Mouse (Mus musculus) cerebellum, adult 8-10 months (tissue): ENCODE data around the gene Jade2.

ENCODE experiments used
- DNase-seq: peaks from one replicate; pipeline ENCODE4 v3.0.0; 2022

Gene Jade2

DNA sequence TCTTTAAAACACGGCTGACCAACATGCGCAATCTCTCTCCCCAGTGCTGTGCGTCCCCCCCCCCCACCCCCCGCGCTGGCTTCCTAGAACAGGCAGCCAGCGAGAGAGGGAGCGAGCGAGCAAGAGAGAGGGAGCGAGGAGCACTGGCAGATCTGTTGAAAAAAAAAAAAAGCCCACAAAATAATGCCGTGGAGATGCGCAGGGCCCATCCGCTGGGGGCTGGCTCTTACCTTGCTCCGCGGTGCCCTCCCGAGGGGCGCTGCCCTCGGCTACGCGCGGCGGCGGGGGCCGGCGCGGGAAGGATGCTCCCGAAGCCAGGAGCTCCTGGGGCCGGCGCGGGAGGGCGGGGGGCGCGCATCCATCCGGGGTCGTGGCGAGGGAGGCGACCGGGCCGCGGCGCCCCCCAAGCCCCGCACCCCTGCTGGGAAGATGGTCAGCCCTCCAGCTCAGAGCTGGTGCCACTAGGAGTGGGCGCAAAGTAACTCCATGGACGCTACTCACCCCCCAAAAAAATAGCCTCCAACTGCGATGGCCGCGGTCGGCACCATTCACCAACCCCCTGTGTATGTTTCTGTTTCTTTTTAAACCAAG, at the start of gene Jade2:
Gene Jade2, minus strand, starts transcription at position 573 of the 591 bp plus-strand sequence.
- peak; percentile 73 for DNase-seq

DNA sequence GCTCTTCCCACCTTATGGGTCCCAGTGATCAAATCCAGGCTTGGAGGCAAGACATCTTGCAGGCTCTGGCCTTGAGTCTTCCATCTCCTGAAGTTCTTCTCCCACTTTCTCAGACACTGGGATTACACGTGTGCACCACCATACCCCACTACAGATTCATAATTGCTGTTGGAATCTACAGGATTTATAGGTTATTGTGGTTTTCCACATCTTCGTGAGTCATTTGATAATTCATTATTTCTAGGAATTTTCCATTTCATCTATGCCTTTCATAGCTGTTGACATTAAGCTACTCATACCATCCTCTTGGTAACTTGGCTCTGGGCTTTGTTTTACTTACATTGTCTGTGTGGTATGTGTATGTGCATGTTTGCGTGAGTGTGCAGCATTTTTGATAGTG, 46.8 kb upstream of the Jade2 start:
- no peak for DNase-seq

DNA sequence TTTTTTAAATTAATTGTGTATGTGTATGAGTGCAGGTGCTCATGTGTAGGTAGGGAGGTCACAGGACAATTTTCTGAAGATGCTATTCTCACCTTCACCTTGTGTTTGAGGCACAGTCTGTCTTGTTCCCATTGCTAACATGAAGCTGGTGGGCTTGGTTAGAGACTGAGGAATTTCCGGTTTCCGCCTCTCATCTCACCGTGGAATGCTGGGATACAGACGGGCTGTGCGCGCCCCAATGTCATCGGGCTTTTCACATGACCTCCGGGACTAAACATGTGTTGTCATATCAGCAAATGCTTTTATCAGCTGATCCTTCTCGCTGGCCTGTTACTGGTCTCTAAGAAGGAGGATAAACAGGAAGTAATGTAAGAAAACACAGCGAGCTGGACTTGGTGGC, 42.2 kb upstream of the Jade2 start:
- DNase-seq: no peak

DNA sequence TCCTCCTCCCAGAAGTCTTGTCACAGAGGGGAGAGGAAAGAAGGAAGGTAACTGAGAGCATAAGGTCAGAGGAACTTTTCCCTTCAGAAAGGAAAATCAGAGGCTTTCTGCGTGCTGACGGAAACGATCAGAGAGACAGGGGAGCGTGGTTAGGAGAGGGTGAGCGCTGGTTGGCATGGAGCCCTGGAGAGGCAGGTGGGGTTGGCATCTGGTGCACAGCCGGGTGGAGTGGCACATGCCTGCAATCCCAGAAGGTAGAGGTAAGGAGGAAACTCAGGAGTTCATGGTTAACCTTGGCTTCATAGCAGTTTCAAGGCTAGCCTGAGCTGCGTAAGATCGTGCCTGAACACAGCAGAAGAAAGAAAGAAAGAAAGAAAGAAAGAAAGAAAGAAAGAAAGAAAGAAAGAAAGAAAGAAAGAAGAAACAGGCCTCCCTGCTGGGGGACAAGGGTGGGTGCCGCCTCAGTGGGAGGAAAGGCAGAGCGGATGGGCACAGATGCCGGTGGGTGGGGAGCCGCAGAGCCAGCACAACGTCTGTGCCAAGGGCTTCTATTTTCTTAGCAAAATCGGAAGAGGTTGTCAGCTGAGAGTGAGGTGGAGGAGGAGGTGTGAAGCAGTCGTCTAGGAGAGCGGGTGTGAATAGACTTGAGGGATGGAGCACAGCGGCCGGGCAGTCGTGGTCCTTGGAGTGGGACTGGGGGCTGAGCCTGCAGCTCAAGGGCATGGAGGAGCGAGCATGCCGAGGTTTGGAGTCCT, 41.0 kb upstream of the Jade2 start:
- DNase-seq: no peak

DNA sequence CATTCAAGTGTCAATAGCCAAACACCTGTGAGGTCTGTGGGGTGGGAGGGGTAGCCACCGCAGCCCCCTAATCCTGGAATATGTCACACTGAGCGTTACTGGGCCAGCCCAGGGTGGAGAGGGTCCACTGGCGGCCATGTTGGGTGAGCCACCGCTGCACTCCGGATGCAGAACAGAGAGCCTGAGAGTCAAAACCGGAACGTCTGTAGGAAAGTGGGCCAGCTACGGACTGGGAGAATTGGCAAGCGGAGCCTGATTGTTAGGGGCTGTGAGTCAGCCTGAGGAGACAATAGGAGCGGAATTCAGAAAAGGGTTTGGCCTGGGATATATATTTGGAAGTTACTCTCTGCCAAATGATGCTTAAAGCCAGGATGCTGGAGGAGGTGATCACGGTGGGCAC, 39.9 kb upstream of the Jade2 start:
- DNase-seq: no peak

DNA sequence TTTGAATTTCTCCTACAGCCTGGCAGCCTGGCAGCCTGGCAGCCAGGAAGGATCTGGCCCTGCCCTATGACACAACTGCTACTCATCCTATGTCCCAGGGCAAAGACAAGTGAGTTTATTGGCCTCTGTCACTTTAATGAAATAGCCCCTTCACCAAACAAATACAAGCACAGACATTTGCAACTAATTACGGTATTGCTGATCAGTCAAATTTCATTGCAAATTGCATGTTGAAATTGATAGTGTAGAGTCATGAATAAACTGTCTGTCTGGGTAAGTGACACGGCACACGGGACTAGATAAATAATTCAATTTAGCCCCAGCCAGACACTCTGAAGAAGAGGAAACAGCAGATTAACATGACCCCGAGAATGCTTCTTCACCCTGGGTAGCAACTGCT, 38.6 kb upstream of the Jade2 start:
- no peak for DNase-seq

DNA sequence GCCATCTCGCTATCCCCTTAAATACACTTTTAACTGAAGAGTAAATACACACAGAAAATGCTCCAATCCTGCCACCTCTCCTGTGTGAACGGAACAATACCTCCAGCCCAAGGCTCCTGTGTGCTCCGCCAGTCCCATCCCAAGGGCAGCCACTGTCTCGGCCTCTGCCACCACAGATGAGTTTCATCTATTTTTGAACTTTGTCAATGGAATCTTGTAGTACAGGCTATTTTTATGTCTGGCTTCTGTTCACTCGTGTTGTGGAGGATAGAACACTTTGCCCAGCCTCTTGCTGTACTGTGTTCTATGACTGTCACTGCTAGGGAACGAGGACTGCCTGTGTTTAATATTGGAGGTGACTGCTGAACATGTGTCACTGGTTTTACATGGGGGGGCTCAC, 28.2 kb upstream of the Jade2 start:
- no peak for DNase-seq

DNA sequence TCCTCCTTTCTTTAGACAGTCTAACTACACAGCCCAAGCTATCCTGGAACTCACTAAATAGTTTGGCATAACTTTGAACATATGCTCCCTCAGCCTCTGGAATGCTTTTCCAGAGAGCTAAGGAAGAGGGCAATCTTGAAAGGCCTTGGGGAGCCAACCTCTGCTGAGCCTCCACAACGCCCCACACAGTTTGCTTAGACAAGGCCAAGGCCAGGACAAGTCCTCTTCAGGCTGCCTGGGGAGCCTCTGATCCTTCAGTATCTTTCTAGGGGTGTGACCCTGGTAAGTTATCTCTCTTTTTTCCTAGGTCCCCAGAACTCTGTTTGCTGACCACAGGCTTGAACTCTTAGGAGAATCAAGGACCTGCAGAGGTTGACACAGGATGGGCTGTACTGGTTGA, 26.6 kb upstream of the Jade2 start:
- DNase-seq: no peak

DNA sequence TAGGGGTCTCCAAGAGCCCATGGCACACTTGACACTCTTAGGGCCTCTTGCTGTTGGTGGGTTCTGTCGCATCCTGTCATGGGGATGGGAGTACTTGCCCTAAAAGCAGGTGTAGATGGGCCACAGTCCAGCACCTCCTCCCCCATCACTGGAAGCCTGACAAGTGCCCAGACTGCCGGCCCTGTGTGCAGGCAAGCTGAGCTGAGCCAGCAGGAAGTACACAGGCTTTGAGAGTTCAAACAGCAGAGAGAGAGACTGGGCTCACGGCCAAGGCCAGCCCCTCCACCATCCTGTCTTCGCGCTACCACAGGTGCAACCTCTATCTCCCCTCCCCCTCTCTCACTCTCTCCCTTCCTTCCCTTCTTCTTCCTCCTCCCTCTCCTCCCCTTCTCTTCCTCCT, 26.2 kb upstream of the Jade2 start:
- no peak for DNase-seq

DNA sequence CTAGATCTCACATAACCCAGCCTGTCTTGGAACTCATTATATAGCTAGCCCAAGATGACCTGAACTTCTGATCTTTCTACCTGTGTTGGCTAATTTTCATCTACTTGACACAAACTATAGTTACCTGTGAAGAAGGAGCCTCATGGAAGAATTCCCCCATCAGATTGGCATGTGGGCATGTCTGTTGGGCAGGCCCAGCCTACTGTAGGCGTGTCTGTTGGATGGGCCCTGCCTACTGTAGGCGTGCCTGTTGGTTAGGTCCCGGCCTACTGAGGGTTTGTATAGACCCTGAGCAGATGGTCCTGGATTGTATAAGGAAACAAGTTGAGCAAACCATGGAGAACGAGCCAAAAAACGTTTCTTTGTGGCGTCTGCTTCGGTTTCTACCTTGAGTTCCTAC, 24.3 kb upstream of the Jade2 start:
- DNase-seq: no peak

DNA sequence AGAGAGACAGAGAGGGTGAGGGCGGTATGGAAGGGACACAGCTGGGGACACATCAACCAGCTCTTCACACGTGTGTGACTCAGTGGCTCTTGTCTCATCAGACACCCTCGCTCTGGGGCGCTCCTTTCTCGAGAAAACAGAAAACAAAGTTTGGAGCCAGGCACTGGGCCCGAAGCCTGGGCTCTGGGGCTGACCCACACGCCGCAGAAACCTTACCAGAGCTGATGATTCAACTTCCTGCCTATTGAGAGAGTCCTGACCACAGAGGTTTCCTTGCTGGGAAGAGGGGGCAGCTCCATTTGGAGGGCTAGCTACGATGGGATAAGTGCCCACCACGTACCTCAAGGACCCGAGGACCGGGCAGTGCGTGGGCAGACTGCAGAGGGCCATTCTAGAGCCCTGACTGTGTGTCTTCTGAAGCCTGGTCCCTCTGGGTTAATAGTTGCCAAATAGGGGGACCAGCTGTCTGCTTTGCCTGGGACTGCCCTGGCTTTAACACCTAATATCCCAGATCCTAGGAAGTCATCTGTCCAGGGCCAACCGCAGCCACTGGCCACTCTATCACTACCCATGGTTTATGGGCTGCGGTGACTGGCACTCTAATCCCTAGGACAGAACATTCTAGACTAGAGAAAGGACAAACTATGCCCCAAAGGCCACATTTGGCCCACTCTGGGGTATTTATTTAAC, 23.7 kb upstream of the Jade2 start:
- no peak for DNase-seq

DNA sequence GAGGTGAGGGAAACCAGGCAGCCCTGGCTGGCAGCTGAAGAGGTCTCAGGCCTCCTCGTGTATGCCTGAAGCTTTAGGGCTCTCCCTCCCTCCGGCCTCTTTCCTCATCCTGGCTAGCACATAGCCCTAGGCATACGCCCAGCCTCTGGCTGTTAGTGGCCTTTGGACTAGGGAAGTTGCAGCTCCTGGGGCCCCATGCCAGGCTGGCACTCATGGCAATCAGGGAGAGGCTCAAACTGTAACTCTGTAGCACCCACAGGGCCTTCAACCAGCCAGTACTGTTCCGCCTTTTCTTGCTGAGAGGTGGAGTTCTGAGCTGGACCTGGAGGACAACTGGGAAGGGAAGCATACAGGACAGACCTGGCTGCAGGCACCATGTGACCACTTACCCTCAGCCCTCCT, 19.5 kb upstream of the Jade2 start:
- no peak for DNase-seq

DNA sequence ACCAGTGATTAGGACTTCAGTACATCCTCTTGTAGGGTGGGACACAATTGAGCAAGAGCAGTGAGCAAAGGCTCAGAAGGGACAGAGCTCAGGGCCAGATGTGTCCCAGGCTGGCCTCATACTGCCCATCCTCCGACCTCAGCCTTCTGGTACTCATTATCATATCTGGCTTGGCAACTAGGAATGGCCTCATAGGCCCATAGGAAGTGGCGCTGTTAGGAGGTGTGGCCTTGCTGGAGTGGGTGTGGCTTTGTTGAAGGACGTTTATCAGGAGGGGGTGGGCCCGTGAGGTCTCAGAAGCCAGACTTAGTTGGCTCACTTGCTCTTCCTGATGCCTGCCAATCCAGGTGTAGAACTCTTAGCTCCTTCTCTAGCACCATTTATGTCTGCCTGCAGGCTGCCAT, 18.3 kb upstream of the Jade2 start:
- no peak for DNase-seq

DNA sequence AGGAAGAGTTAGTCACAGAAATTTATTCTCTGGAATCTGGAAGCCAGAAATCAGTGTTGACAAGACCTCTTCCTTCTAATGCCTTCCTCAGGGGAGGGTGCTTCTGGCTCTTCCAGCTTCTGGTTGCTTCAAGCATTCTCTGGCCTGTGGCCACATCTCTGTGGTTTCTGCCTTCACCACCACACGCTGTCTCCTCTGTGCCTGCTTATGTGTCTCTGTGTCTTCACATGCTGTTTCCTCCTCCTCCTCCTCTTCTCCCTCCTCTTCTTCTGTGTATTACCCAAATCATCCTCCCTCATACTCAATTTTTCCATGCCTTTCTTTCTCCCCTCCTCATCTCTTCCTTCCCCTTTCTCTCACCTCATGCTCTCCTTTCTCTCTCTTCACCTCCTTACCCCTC, 17.6 kb upstream of the Jade2 start:
- DNase-seq: no peak

DNA sequence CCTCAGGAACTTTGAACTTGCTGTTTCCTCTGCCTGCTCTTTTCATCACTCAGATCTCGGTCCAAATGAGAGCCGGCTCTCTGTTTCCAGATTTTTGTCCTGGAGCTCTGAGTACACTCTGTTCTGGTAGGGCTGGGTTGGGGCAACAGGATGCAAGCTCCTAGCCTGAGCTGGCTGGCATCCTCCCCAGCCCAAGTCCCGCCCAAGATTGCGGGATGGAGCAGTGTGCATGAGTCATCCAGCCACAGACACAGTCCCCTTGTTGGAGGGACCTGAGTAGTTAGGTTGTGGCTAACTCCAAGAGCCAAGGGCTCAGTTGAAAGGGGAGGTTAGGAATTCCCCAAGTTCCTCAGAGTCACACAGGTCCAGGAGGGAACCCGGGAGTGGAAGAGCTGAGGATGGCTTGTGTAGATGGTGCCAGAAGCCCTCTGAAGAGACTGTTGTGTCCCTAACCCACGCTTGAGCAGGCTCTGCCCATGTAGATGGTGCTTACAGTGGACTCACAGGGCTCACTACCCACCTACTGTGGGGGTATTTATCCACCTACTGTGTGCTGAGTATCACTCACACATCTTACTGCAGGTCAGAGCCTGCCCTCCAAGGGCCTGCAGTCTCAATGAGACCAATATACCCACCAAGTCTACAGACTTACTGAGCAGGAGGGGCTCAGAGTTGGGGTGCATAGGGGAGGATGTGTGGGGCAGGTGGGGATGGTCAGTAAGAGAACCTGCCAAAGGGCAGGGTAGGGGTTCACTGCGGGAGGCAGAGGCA, 17.0 kb upstream of the Jade2 start:
- DNase-seq: no peak

DNA sequence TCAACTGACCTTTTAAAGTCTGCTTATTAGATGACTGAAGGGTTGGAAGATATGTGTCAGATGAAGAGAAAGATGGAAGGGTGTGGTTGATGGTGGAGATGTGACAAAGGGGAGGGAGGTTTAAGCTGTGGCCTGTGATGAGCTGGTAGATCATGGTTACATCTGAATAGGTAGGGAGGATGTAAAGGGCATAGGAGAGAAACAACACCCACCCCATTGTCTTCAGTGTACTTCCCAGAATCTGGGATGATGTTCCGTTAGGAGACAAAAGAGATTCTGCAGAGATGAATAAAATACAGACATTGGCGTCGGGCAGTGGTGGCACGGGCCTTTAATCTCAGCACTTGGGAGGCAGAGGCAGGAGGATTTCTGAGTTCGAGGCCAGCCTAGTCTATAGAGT, 15.7 kb upstream of the Jade2 start:
- DNase-seq: no peak

DNA sequence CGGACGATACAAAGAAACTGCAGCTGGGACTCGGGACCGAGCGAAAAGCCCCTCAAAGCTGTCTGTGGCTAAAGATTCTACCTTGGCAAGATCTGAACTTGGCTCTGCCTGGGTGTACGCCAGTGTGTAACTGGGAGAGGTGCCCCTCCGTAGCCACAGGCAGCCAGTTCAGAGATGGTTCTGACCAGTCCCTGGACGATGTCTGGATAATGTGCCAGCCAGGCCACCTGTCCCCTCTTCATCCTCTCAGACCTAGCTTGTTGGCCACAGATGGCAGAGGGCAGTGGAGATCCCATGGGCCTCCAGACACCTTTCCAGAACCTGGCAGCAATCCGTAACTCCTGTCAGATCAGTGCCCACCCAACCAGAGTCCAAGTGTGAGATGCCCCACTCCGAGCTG, 9.8 kb upstream of the Jade2 start:
- DNase-seq: no peak

DNA sequence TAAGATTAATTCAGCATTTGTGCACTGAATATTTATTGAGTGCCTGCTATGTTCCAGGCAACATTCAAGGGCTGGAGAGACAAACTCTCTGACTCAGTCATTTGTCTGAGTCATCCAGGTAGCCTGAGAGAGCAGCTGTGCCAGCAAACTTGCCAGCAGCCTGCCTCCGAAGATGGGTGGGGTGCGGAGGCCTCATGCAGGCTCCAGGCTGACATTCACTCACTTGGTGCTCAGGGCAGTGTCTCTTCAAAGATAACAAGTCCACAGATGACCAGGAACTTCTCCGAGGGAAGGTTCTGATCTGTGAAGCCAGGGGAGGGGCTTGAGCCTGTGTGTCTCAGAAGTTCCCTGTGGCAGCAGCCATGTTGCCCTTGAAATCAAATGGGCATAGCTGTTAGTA, 8.6 kb upstream of the Jade2 start:
- no peak for DNase-seq

DNA sequence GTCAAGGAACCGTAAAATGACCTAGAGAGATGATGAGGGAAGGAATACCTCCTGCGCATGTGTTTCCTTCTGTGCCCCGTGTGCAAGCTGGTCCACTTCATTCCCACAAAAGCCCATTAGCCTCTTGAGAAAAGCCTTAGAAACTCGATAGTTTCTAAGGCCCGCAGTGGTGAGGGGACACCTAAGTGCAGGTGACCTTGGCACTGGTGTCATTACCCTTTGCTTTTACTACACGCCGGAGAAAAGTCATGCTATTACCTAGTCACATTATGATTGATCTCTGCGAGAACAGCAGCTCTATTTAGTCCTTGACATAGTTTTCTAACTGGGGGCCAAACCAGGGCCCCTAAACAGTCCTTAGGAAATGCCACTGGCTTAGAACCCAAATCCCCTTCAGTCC, 3.2 kb upstream of the Jade2 start:
- no peak for DNase-seq

DNA sequence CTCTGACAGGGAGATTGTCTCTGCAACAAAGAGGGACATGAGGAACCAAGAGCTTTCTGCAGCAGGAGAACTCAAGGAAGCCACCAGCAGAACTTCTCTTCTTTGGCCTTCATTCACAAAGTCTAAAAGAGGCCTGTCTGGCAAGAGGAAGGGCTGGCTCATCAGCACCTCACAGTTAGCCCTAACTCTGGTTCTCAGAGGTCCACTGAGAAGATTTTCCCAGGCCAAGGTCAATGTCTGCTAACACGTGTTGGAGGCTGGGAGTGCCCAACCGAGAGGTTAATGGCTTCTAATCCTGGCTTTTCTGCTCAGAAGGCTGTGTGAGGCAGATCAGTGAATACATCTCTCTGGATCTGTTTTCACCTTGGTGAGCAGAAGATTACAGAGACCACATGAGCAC, 2.1 kb upstream of the Jade2 start:
- no peak for DNase-seq

DNA sequence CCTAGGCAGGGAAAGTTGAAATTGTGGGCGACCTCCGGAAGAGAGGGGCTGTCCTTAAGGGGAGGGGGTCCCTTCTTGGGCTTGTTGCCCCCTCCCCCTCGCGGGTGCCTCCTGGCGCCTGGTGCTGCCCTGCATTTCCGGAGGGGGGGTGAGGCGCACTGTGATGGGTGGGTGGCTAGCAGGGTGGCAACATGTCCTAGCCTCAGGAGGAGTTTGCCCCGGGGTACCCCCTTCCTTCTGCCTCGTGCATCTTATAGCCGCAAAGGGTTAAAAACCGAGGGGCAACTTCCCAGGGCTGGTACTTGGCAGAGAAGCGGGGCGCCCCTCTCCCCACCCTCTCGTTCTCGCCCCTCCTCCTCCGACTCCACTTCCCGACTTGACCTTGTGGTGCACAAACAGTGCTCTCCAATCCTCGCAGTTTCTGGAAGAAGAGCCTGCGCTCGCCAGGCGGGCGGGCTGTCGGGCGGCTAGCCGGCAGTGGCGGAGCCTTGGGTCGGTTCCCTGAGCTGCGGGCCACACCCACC, 1.1 kb upstream of the Jade2 start:
- DNase-seq: peak; percentile 77

DNA sequence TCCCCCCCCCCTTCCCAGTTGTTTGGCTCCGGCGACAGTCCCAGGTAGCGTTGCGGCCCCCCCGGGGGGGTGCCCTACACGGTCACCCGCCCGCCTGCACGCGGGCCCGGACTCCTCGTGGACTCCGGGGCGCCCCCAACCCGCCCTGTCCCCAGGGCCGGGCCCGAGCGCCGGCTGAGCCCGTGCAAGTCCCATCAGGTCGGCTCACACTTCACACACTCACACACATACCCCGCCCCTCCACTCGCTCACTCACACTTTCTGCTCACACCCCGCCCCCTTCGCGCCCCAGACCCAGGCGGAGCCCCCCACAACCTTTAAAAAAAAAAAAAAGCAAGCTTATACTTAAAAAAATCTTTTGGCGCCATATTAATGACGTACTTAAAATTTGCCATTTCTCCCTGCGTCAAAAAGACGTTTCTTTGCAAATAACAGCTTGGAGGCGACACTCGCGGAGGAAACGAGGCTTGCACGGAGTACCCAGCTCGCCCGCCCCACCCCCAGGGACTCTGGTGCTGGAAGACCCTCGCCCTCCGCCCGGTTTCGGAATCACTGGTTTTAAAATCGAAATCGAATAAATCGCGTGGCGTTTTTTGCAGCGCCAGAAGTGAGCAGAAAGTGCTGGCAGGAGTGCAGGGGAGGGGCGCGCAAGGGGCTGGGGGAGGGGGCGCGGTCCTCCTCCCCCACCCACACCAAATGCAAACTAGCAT, 520 bp upstream of the Jade2 start:
- DNase-seq: peak; percentile 76

DNA sequence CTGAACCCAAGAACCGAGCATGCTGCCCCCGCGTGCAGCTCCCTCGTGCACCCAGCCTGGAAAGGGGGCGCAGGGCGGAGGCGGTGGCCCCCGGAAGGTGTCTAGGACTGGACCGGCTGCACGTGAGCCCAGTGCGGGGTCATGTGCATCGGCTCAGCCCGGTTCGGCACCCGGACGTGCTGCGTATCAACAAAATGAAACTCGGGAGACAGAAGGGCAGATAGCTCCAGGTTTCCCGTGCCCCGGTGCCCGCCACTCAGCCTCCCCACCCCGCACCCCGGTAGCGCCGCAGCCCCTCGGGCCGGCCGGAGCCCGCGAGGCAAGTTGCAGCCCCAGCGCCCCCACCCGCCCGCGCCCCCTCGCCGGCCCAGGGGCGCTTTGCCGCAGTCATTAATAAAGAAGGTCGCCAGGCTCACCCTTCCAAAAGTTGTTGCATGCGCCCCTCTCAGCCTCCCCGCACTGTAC, 805 bp downstream of the Jade2 start:
- DNase-seq: peak; percentile 70
